Comparison of ENCODE assay signal across 28 mouse cellular contexts in genomic region chr3:34966442-34966841, GRCm38 (mm10).
A peak's percentile ranks its signal among the peaks of the same experiment; 100 is the strongest.
DNase-seq lines count a peak whose midpoint lies in the region; ATAC-seq lines count a peak whose summit lies in the region.
"Had no signal": no experiment of that assay in that cellular context is flagged by ENCODE, and none has a peak within 500 bp of the region (broad histone marks: within the 10 kb centered on the region; RNA-seq: fewer than 3 reads in every experiment).

No protein-coding gene starts in this region.

- no peaks in the 10 kb centered on the region for H3K9me3 ChIP-seq in heart, embryonic 10.5 days
- no peaks in the 10 kb centered on the region for H3K9me3 ChIP-seq in neural tube, embryonic 12.5 days
- H3K9me3 ChIP-seq: embryonic facial prominence, embryonic 13.5 days; lung, embryonic 15.5 days had no signal

- H3K4me2 ChIP-seq in neural tube, embryonic 12.5 days (replicated peaks), result 0 out of 2 replicates have a peak overlapping the region, but pooled peaks have one; percentile 12
- H3K4me2 ChIP-seq: embryonic facial prominence, embryonic 13.5 days; lung, embryonic 15.5 days had no signal

- H3K4me3 ChIP-seq in heart, embryonic 10.5 days, result no peak overlapping the region
- no peak overlapping the region for H3K4me3 ChIP-seq in neural tube, embryonic 12.5 days
- H3K4me3 ChIP-seq: embryonic facial prominence, embryonic 13.5 days; erythroblast, embryonic 14.5 days; left cerebral cortex, adult 2 months; lung, embryonic 15.5 days; megakaryocyte, embryonic 14.5 days; myocyte had no signal

- peaks cover 51% of the 10 kb centered on the region for H3K27me3 ChIP-seq in heart, embryonic 10.5 days (ENCODE audit: insufficient read depth, poor library complexity, severe bottlenecking)
- no peaks in the 10 kb centered on the region for H3K27me3 ChIP-seq in neural tube, embryonic 12.5 days (replicated peaks)
- H3K27me3 ChIP-seq: embryonic facial prominence, embryonic 13.5 days; lung, embryonic 15.5 days; megakaryocyte, embryonic 14.5 days had no signal

- H3K27ac ChIP-seq in heart, embryonic 10.5 days, result no peak overlapping the region
- no peak overlapping the region for H3K27ac ChIP-seq in neural tube, embryonic 12.5 days
- H3K27ac ChIP-seq: embryonic facial prominence, embryonic 13.5 days; left cerebral cortex, adult 2 months; liver, embryonic 14.5 days; lung, embryonic 15.5 days had no signal

- WGBS in heart, embryonic 10.5 days, result 63% methylated on average over 6 of the region's 6 CpGs
- 25% methylated on average over 6 of the region's 6 CpGs for WGBS in neural tube, embryonic 12.5 days

- H3K4me1 ChIP-seq in heart, embryonic 10.5 days, result no peaks in the 10 kb centered on the region
- no peaks in the 10 kb centered on the region for H3K4me1 ChIP-seq in neural tube, embryonic 12.5 days
- H3K4me1 ChIP-seq: lung, embryonic 15.5 days; megakaryocyte, embryonic 14.5 days had no signal

- no peak overlapping the region for H3K9ac ChIP-seq in neural tube, embryonic 12.5 days
- H3K9ac ChIP-seq: embryonic facial prominence, embryonic 13.5 days; liver, embryonic 14.5 days; lung, embryonic 15.5 days had no signal

- peak; percentile 75 for ATAC-seq in neural tube, embryonic 12.5 days (ENCODE audit: low FRiP score, low read depth)
- ATAC-seq: CD4-positive, CD25-positive, alpha-beta regulatory T cell, adult 4 months; forebrain, embryonic 16.5 days; inflammation-experienced regulatory T-cells, adult 6 months had no signal

- intact Hi-C loops in heart, postnatal 25 days (cut with DNase I), result no loop called here

- no peaks in the 10 kb centered on the region for H3K36me3 ChIP-seq in heart, embryonic 10.5 days
- H3K36me3 ChIP-seq in neural tube, embryonic 12.5 days, result no peaks in the 10 kb centered on the region
- H3K36me3 ChIP-seq: embryonic facial prominence, embryonic 13.5 days; lung, embryonic 15.5 days had no signal

- peak; percentile 64 for DNase-seq in heart, embryonic 10.5 days (ENCODE audit: low spot score)
- DNase-seq in heart, postnatal 25 days (ENCODE audit: low spot score), result no peak
- DNase-seq in neural tube, embryonic 10.5 days (ENCODE audit: extremely low spot score, low spot score), result no peak
- peak; percentile 10 for DNase-seq in mesoderm, embryonic 11.5 days (ENCODE audit: low read depth, low spot score)
- peak; percentile 43 for DNase-seq in retina, postnatal 1 day
- no peak for DNase-seq in adrenal gland, postnatal 36 days
- DNase-seq in yolk sac, embryonic 10.5 days (ENCODE audit: low spot score), result no peak
- DNase-seq: adrenal gland, postnatal 14 days; cerebellum, adult 11 months; cerebellum, adult 9-11 months; gastrocnemius, postnatal 10 days; heart, adult 11 months; heart, postnatal 36 days; kidney, adult 18-20 months; kidney, postnatal 4 days; lung, postnatal 36 days; thymus, postnatal 36 days had no signal

Comparison
In these comparisons a context has a peak if more than half of its experiments do, and no peak if none do; other contexts are left out.
1. DNase-seq: peak in heart, embryonic 10.5 days (single experiment), mesoderm, embryonic 11.5 days (single experiment) and retina, postnatal 1 day (single experiment); none in heart, postnatal 25 days (single experiment), neural tube, embryonic 10.5 days (single experiment), adrenal gland, postnatal 36 days (0 of 2) and yolk sac, embryonic 10.5 days (single experiment).